Mouse (Mus musculus) brain, embryonic 14.5 days (tissue): ENCODE measurements around the gene Gpatch8.

Source experiments
- CTCF ChIP-seq: fragments of 200-500 bp; IDR thresholded peaks from 2 replicates; pipeline ENCODE4 v1.5.1; 2012; ENCODE audit warnings: inconsistent platforms, mild to moderate bottlenecking, moderate library complexity, borderline replicate concordance; ENCODE audit not compliant: insufficient read depth, insufficient read length; ENCODE audit errors: extremely low read depth
- POLR2A ChIP-seq: fragments of 200-500 bp; IDR thresholded peaks from 2 replicates; pipeline ENCODE4 v1.6.1; 2012; ENCODE audit warnings: mild to moderate bottlenecking, inconsistent platforms, borderline replicate concordance; ENCODE audit not compliant: poor library complexity, insufficient read depth, insufficient read length, severe bottlenecking; ENCODE audit errors: extremely low read depth

DNA sequence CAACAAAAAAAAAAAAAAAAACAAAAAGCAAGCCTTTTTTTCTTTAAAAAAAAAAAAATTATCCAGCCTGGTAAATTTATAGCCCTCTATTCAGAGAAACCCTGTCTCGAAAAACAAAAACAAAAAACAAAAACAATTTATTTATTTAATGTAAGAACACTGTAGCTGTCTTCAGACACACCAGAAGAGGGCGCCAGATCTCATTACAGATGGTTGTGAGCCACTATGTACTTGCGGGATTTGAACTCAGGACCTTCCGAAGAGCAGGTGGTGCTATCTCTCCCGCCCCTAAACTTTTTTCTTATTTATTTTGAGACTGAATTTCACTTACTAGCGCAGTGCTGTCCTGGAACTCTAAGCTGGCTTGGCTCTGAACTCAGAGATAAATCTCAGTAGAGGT lies 11.0 kb upstream of the Gpatch8 start:
- TF ChIP-seq CTCF (no peak), POLR2A (no peak)
